Mouse (Mus musculus): ENCODE measurements around the gene Olfr1274-ps.
"Not testable (repeated sequence)": the region's sequence is repeated elsewhere in the genome, so short reads cannot be mapped to it uniquely, and the experiment has no call there.

Gene Olfr1274-ps

DNA sequence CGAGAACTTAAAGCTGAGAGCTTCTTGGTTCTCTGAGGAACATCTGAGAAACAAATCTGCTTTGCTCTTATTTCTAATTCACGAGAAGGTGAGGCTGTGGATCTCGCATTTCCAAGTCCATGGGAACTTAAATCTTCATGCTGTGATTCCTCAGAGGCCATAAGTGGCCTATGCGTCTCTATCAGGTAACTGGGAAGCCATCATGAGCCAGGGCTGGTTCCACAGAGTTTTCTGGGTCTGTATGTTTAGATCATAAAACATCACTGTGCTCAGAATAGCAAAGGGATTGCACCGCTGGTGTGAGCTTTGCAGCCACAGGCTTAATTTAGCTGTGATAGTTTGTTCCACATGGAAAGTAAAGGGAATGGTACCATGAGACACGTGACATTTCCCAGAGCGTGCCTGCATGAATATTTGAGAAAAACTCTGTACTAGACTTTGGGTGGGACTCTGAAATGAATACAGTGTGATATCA lies at the start of gene Olfr1274-ps:
Gene Olfr1274-ps, plus strand, starts transcription at position 51 of the 475 bp plus-strand sequence.
- peak; percentile 69 for DNase-seq

DNA sequence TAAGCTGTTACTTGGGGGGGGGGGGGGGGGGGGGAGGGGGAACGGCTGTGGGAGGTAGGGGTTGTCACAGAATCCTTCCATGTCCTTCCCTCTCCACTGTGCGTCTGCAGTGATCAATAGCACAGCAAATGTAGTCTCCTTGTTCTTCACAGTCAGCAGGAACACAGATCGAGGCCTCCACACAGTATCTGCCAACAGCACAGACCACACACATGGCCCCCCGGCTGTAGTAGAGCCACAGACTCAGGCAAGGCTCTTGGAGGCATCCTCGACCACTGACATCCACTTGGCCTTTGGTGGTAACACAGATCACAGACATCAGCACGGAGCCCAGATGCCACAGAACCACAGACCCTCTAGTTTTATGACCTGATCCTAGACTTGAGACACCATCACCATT lies 47.4 kb upstream of the Olfr1274-ps start:
- not testable (repeated sequence) for DNase-seq

DNA sequence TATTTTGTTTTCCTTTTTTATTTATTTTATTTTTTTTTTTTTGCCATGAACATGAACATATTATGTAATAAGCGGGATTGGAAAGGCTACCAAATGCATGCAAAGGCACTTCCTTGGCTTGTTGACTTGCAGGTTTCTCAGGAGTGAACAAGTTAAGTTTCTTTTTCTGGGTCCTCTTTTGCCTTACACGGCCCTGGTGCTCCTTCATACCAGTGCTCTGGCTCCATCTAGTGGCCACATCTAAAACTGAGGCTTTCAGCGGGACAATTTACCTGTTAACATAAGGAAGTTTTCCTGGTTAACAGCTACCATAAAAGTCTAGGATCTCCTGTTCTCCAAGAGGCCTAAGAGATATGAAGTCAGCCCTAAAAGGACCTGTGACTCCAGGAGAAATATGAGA lies 46.9 kb upstream of the Olfr1274-ps start:
- not testable (repeated sequence) for DNase-seq

DNA sequence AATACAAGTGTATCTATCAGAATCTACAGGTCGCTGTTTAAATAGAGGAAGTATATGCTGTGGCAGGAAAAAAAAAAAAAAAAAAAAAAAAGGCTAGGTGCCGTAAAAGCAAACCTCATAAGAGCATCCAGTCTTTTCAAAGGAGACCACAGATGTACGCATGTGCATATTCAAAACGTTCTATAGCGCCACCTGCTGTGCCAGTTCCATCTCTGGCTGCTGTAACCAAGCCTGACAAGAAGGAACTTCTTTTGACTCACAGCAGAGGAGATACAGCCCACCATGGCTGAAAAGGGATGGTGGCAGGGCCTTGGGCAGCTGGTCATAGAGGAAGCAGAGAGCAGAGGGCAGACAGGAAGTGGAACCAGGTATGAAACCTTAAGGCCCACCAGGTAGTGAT lies 39.3 kb upstream of the Olfr1274-ps start:
- DNase-seq, result not testable (repeated sequence)

DNA sequence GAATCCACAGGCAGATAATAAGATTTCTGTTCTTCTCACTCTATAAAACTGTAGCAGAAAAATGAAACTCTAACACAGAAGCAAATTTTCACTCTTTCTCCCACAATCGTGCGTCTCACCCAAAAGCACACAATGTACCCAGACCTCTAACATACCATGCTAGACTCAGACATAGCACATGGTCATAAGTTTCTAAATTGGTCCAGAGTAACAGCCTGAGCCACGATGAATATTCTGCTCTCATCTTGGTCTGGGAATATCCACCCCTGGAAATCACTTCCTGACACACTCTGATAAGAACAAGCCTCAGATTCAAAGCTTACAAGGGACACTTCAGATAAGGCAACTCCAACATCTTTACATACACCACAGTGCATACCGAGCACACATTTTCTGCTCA lies 38.3 kb upstream of the Olfr1274-ps start:
- DNase-seq, result not testable (repeated sequence)

DNA sequence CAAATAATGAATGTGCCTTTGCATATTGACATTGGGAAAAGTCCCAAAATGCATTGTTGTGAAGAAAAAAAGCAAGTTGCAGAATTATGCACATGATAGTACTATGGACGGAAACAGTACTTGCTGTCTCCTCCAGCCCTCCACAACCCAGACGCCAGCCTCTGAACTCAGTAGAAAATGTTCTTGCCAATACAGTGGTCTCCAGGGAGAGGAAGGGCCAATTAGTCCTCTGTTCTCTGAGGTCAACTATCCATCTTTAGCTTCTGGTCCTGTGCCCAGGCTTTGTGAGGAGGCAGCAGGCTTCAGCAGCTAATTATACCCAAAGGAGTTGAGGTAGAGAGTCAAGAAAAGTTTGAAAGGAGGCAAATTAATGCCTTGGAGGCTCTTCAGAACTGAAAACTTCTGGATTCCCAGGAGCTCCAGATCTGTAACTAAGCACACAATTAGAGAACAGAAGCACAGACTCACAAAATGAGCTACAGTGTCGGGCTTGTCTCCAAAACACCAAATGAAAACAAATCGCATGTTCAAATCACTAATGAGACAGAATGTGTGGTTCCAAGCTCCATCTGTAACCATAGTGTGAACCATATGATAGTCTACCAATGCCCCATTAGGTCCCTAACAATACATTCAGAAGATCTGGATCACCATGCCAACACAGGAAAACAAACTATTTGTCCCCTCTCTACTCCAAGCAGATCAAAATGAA lies 15.8 kb downstream of the Olfr1274-ps start:
- peak; percentile 90 for DNase-seq

DNA sequence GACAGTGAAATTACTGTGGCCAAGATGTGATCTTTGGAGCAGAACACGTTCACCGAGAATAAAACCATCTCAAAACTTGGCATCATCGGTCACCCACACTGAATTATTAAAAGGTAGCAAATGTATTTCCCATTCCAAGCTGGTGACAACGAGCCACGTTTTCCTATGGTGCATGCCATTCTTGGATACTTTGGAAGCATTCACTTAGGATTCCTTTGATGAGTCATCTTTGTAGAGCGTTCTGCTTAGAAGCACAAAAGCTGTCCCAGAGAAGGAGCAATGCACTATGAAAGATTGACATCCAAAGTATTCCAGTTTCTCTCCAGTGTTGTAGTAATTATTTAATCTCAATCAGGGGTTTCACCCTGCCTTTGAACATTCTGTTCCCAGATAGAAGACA lies 23.8 kb downstream of the Olfr1274-ps start:
- not testable (repeated sequence) for DNase-seq

DNA sequence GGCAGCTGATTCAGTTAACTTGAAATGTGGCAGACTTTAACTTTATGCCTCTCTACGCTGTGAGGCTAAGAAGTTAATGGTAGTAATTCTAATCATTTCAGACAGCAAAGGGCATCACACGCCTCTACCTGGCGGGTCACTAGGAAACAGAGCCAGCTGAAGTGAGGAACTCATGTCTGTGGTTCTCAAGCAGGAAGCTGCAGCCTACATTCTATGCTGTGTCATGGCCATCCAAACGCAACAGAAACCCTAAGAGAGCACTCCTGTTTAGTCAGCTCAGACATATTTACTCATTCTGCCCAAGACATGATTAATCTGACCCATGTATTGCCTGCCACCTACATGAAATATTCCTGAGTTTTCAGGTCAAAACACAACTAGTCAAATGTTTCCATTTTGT lies 26.5 kb downstream of the Olfr1274-ps start:
- not testable (repeated sequence) for DNase-seq

DNA sequence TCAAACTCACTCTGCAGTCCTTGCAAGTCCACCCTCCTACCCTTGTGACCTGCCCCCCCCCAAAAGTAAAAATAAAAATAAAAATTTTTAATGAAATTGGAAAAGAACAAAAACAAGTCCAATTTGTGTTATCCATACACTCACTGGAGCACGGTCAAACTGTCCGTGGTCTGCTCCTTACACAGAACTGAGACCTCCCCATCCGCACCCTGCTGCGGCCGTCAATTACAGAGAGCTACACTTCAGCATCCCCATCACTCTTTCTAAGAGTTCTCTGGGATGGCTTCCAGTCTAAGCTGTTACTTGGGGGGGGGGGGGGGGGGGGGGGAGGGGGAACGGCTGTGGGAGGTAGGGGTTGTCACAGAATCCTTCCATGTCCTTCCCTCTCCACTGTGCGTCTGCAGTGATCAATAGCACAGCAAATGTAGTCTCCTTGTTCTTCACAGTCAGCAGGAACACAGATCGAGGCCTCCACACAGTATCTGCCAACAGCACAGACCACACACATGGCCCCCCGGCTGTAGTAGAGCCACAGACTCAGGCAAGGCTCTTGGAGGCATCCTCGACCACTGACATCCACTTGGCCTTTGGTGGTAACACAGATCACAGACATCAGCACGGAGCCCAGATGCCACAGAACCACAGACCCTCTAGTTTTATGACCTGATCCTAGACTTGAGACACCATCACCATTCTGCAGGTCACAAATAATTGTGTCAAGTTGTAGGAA lies 30.7 kb downstream of the Olfr1274-ps start:
- DNase-seq, result not testable (repeated sequence)

DNA sequence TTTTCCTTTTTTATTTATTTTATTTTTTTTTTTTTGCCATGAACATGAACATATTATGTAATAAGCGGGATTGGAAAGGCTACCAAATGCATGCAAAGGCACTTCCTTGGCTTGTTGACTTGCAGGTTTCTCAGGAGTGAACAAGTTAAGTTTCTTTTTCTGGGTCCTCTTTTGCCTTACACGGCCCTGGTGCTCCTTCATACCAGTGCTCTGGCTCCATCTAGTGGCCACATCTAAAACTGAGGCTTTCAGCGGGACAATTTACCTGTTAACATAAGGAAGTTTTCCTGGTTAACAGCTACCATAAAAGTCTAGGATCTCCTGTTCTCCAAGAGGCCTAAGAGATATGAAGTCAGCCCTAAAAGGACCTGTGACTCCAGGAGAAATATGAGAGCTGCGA lies 31.3 kb downstream of the Olfr1274-ps start:
- DNase-seq, result not testable (repeated sequence)

DNA sequence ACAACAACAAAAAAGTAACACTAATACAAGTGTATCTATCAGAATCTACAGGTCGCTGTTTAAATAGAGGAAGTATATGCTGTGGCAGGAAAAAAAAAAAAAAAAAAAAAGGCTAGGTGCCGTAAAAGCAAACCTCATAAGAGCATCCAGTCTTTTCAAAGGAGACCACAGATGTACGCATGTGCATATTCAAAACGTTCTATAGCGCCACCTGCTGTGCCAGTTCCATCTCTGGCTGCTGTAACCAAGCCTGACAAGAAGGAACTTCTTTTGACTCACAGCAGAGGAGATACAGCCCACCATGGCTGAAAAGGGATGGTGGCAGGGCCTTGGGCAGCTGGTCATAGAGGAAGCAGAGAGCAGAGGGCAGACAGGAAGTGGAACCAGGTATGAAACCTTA lies 39.0 kb downstream of the Olfr1274-ps start:
- DNase-seq, result not testable (repeated sequence)

DNA sequence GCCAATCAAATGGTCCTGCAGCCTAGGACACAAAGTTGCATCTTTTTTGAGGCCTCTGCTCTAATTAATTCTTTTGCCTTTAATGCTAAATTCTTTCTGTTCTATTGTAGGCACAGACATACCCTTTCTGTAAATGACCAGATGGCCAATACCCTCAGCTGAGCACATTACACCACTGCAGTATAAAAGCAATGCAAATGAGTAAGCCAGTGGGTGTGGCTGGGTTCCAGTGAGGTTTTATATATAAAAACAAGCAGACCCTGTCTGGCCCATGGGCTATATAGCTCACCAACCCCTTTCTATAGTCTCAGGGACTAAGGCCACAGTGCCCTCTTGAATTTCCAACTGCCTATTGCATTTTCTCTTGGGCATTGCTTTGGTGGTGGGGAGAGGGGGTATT lies 41.7 kb downstream of the Olfr1274-ps start:
- not testable (repeated sequence) for DNase-seq

DNA sequence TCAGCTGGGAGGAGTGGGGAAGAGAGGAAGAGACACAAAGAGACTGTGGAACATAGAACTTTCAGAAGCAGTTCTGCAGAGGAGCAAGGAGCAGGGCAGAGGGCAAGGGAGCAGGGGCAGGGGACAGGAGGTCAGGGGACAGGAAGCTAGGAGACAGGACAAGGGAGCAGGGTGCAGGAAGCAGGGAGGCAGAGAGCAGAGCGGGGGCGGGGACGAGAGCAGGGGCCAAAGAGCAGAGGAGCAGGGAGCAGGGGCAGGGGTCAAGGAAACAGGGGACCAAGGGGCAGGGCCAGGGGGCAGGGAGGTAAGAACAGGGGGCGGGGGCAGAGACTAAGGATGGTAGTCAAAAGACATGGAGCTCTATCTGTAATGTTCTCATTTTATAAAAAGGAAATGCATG lies 43.3 kb downstream of the Olfr1274-ps start:
- peak; percentile 86 for DNase-seq

DNA sequence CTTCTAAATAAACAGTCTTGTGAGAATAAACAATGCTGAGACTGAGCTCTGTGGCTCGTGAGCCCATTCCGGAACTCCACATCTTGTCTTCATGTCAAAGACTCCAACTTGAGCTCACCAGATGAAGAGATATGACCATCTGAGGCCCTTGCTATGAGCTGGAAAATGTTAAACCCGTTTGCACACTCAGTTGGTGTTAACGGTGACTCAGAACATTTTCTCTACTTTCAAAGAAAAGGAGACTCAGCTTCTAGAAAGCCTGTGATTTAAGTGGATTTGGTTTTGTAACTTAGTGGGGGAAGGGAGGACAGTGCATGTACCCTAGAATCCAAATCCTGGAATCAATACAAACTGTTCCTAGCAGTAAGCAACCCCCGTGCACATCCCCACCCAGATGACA lies 45.3 kb downstream of the Olfr1274-ps start:
- DNase-seq, result peak; percentile 21

DNA sequence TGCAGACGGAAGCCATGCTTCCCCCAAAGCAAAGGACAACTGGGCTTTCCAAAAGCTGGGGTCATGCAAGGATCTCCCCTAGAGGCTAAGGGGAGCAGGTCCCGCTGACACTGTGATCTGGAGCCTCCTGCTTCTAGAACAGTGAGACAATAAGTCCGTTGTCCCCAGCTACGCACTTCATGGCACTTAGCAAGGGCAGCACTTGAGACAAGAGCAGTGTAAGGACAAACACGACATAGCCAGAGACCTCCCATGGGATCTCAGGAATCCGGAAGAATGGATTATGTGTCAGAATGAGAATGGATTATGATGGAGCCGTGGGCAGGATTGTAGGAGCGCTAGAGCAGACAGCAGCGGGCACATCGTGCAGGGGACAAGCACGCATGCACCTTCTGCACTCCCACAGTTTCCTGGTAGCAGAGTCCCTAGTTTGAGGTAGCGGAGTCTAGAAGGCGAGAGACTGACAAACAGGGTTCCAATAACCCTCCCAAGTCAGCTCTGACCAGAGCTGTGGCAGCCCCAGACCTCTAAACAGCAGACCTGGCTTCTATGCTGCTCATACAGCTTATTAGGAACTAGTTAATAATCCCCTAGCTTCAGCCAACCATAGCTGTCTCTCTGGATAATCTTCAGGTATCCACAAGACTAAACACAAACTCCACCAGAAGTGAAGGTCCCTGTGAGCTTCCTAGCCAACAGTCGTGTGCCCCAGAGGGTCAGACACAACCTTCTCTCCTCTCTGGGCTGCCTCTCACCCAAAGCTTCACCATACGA lies 50.7 kb downstream of the Olfr1274-ps start:
- DNase-seq, result peak; percentile 67

DNA sequence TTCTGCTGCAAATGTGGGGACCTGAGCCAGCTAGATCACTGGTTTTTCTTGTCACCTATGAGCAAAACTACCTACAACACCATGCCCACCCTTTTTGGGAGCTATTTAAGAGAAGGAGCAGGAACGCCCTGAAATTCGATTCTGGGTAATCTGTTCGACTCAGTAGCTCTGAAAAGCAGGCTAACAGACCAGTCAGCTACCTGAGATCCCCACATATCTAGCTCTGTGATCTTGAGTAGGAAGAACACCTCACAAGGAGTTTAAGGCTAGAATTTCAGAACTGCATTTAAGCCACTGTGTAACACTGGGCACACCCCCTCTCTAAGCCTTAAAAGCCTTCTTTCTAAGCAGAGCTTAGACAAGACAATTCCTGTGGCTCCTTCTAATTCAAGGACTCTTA lies 53.9 kb downstream of the Olfr1274-ps start:
- peak; percentile 63 for DNase-seq
